Mouse (Mus musculus) lung, postnatal 0 days (tissue): ENCODE results near the gene Atp6v1e1.

Source experiments
- CTCF ChIP-seq: IDR thresholded peaks from 2 replicates; pipeline ENCODE4 v1.5.1; 2016; ENCODE audit warnings: antibody characterized with exemption, mild to moderate bottlenecking
- EP300 ChIP-seq: IDR thresholded peaks from 2 replicates; pipeline ENCODE4 v1.6.1; 2016; ENCODE audit warnings: antibody characterized with exemption, mild to moderate bottlenecking, control low read depth

- TF ChIP-seq CTCF (no peak), EP300 (no peak)
Observed at GRCm38 (mm10) chr6:120795422-120796086, 27.0 kb downstream of the Atp6v1e1 start.
